10 mouse cellular contexts compared by ENCODE assay signal in the genomic region with DNA sequence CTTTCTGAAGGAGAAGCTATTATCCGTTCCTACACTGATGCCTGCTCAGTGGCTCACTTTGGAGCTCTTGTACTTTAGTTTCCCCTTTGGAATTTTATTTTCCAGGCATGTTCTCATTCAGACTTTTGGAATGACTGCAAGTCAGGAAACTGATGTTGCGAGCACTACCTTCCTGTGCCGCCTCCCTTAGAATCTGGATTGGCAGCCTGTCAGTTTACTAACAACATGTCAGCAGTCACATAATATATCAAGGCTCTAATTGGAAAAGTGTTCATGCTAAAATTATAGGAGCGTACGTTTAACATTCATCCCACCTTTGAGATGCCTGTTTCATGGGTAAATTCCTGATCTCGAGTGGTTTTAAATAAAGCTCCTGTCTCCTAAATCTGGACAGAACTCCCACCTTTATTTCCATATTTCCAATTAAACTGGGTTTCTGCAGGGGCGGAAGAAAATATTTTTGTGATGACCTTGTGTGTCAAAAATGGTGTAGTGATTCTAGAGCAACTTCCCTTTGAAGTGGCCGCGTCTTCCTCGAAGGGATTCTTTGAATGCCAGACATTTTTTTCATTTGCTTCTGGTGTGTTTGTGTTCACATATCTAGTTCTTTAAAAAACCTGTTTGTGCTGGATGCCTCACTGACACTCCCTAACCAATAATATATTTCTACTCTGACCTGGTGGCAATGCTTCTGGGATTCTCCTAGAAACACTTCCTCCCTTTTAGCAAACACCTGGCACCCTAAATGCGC. TPM values are rescaled to one million over a fixed set of nuclear protein-coding genes. Genes with fewer than 3 reads are reported as not detected.
DNase-seq lines count a peak whose midpoint lies in the region; ATAC-seq and TF ChIP-seq lines count a peak whose summit lies in the region.
"Had no signal": no experiment of that assay in that cellular context is flagged by ENCODE, and none has a peak within 500 bp of the region (broad histone marks: within the 10 kb centered on the region; RNA-seq: fewer than 3 reads in every experiment).

No protein-coding gene starts in this region.

- no peaks in the 10 kb centered on the region for H3K27me3 ChIP-seq in heart, adult 2 months (ENCODE audit: control insufficient read depth, insufficient read depth, low read length)
- no peaks in the 10 kb centered on the region for H3K27me3 ChIP-seq in heart, embryonic 12.5 days (replicated peaks)
- no peaks in the 10 kb centered on the region for H3K27me3 ChIP-seq in liver, embryonic 13.5 days
- H3K27me3 ChIP-seq in forebrain, postnatal 0 days (ENCODE audit: insufficient read depth, low read length): no peaks in the 10 kb centered on the region

- peak in 1 of 2 experiments; percentile 33 for DNase-seq in heart, adult 2 months
- no peak for DNase-seq in heart, postnatal 25 days (ENCODE audit: low spot score)
- peak; percentile 62 for DNase-seq in R1 (ENCODE audit: low read depth, low spot score)
- no peak for DNase-seq in liver, embryonic 13.5 days
- DNase-seq in ovary, postnatal 36 days (ENCODE audit: low spot score): no peak
- no peak for DNase-seq in forebrain, postnatal 0 days
- no peak for DNase-seq in cerebellum, adult 8-10 months
- DNase-seq: right cerebral cortex, adult 18-20 months had no signal

- H3K79me2 ChIP-seq in heart, adult 2 months (replicated peaks; ENCODE audit: control insufficient read depth, insufficient read depth, low read length): peaks cover 4% of the 10 kb centered on the region; the same call in 1 of the 2 replicates

- H3K36me3 ChIP-seq in heart, adult 2 months (ENCODE audit: control insufficient read depth, insufficient read depth, low read length): peaks cover 3% of the 10 kb centered on the region; the same call in 1 of the 2 replicates
- no peaks in the 10 kb centered on the region for H3K36me3 ChIP-seq in heart, embryonic 12.5 days
- H3K36me3 ChIP-seq in liver, embryonic 13.5 days: no peaks in the 10 kb centered on the region
- no peaks in the 10 kb centered on the region for H3K36me3 ChIP-seq in forebrain, postnatal 0 days (ENCODE audit: insufficient read depth)

- peak overlapping the region; percentile 35 for H3K4me3 ChIP-seq in heart, adult 2 months
- peak overlapping the region; percentile 38 for H3K4me3 ChIP-seq in heart, embryonic 12.5 days
- no peak overlapping the region for H3K4me3 ChIP-seq in liver, embryonic 13.5 days (replicated peaks)
- no peak overlapping the region for H3K4me3 ChIP-seq in forebrain, postnatal 0 days (ENCODE audit: low read depth, low read length)

- intact Hi-C loops in heart, adult 2 months (cut with DNase I): loop anchor here (1.0 to 2.0 kb wide), 2 partner anchors 13 to 25 kb away; no protein-coding TSS in a partner anchor
- intact Hi-C loops in heart, postnatal 25 days (cut with DNase I): no loop called here

- H3K9me3 ChIP-seq in heart, embryonic 12.5 days (replicated peaks): no peaks in the 10 kb centered on the region
- H3K9me3 ChIP-seq in liver, embryonic 13.5 days (replicated peaks): no peaks in the 10 kb centered on the region
- no peaks in the 10 kb centered on the region for H3K9me3 ChIP-seq in forebrain, postnatal 0 days (ENCODE audit: low read length)

- WGBS in heart, adult 2 months: 13% methylated on average over 11 of the region's 11 CpGs
- 28% methylated on average over 11 of the region's 11 CpGs for WGBS in heart, embryonic 12.5 days
- WGBS in liver, embryonic 13.5 days (ENCODE audit: insufficient replicate concordance): 45% methylated on average over 11 of the region's 11 CpGs
- 54% methylated on average over 11 of the region's 11 CpGs for WGBS in forebrain, postnatal 0 days

- peak overlapping the region; percentile 2 for H3K9ac ChIP-seq in heart, adult 2 months (ENCODE audit: low read depth, low read length)
- H3K9ac ChIP-seq in heart, embryonic 12.5 days: peak overlapping the region; percentile 48; the same call in 1 of the 2 replicates
- no peak overlapping the region for H3K9ac ChIP-seq in liver, embryonic 13.5 days
- H3K9ac ChIP-seq in forebrain, postnatal 0 days: no peak overlapping the region

- peak overlapping the region; percentile 65 for H3K27ac ChIP-seq in heart, adult 2 months
- no peak overlapping the region for H3K27ac ChIP-seq in heart, embryonic 12.5 days (ENCODE audit: poor library complexity, severe bottlenecking)
- no peak overlapping the region for H3K27ac ChIP-seq in liver, embryonic 13.5 days
- H3K27ac ChIP-seq in forebrain, postnatal 0 days (ENCODE audit: low read depth, low read length): no peak overlapping the region
- H3K27ac ChIP-seq: macrophage had no signal

- 0 out of 2 replicates have a peak, but pooled peaks have one; percentile 28 for TF ChIP-seq EP300 in heart, adult 2 months (IDR thresholded peaks at IDR 0.05; ENCODE audit: insufficient read depth, low read depth, low read length)

- peak overlapping the region; percentile 64 for H3K4me2 ChIP-seq in heart, embryonic 12.5 days
- H3K4me2 ChIP-seq in liver, embryonic 13.5 days: 0 out of 2 replicates have a peak overlapping the region, but pooled peaks have one; percentile 17
- no peak overlapping the region for H3K4me2 ChIP-seq in forebrain, postnatal 0 days (ENCODE audit: low read depth)

- peaks cover 11% of the 10 kb centered on the region for H3K4me1 ChIP-seq in heart, adult 2 months (ENCODE audit: control insufficient read depth, insufficient read depth, low read length)
- peaks cover 36% of the 10 kb centered on the region for H3K4me1 ChIP-seq in heart, embryonic 12.5 days (replicated peaks)
- H3K4me1 ChIP-seq in liver, embryonic 13.5 days (replicated peaks): no peaks in the 10 kb centered on the region
- H3K4me1 ChIP-seq in forebrain, postnatal 0 days (ENCODE audit: insufficient read depth): peaks cover 9% of the 10 kb centered on the region

- no peak for TF ChIP-seq CTCF in heart, adult 2 months (IDR thresholded peaks at IDR 0.05)
- no peak for TF ChIP-seq CTCF in forebrain, postnatal 0 days (IDR thresholded peaks at IDR 0.05; ENCODE audit: low read depth)

- TF ChIP-seq POLR2A in heart, adult 2 months (IDR thresholded peaks at IDR 0.05; ENCODE audit: insufficient read depth, low read depth, low read length): no peak

- no peak for ATAC-seq in heart, embryonic 12.5 days (ENCODE audit: insufficient number of reproducible peaks, low FRiP score)
- no peak for ATAC-seq in liver, embryonic 13.5 days (ENCODE audit: low read depth)
- no peak for ATAC-seq in forebrain, postnatal 0 days

RNA-seq across cellular contexts. Expression of gene Dock4, which starts 26.1 kb away (rescaled TPM):
- total RNA-seq in heart, adult 2 months (2021): 10 to 100 TPM; 11.2 to 13.6 TPM
- 4.3 and 7.5 TPM in 2 replicates for polyA plus RNA-seq in heart, adult 2 months (2012; rRNA removed)
- total RNA-seq in heart, postnatal 25 days (2021): 10 to 100 TPM; 11.7 to 12.9 TPM
- polyA plus RNA-seq in heart, embryonic 12.5 days (2016; fragmentation: Nextera tagmentation; extraction: Ambion mirVana): 7.3 and 10.1 TPM in 2 replicates
- polyA plus RNA-seq in liver, embryonic 13.5 days (2015; fragmentation: Nextera tagmentation; extraction: Ambion mirVana): 0.61 and 0.75 TPM in 2 replicates
- 27.5 and 30.9 TPM in 2 replicates for total RNA-seq in forebrain, postnatal 0 days (2014; rRNA removed)
- polyA plus RNA-seq in forebrain, postnatal 0 days (2015; fragmentation: Nextera tagmentation; extraction: Ambion mirVana): 3.6 and 10.5 TPM in 2 replicates

RNA-seq across cellular contexts. Expression of gene Zfp277, which starts 26.1 kb away (rescaled TPM):
- 10 to 100 TPM; 10.6 to 10.9 TPM for total RNA-seq in heart, adult 2 months (2021)
- 5.2 and 8.5 TPM in 2 replicates for polyA plus RNA-seq in heart, adult 2 months (2012; rRNA removed)
- 10 to 100 TPM; 11.0 to 11.7 TPM for total RNA-seq in heart, postnatal 25 days (2021)
- polyA plus RNA-seq in heart, embryonic 12.5 days (2016; fragmentation: Nextera tagmentation; extraction: Ambion mirVana): 25.6 and 30.2 TPM in 2 replicates
- 9.3 and 11.4 TPM in 2 replicates for polyA plus RNA-seq in liver, embryonic 13.5 days (2015; fragmentation: Nextera tagmentation; extraction: Ambion mirVana)
- 31.8 and 34.4 TPM in 2 replicates for total RNA-seq in forebrain, postnatal 0 days (2014; rRNA removed)
- 30.7 and 31.6 TPM in 2 replicates for polyA plus RNA-seq in forebrain, postnatal 0 days (2015; fragmentation: Nextera tagmentation; extraction: Ambion mirVana)

Comparison
In these comparisons a context has a peak if more than half of its experiments do, and no peak if none do; other contexts are left out.
1. H3K4me3 ChIP-seq: peak in heart, adult 2 months (single experiment) and heart, embryonic 12.5 days (single experiment); none in liver, embryonic 13.5 days (single experiment) and forebrain, postnatal 0 days (single experiment).
2. H3K9ac ChIP-seq: peak in heart, adult 2 months (single experiment) and heart, embryonic 12.5 days (single experiment); none in liver, embryonic 13.5 days (single experiment) and forebrain, postnatal 0 days (single experiment).